Mouse (Mus musculus) lung, postnatal 0 days (tissue): ENCODE data around the gene Gm20517. TPM values are rescaled to one million over a fixed set of nuclear protein-coding genes. Genes with fewer than 3 reads are reported as not detected.

Experiments used
- ATAC-seq: fragments of 200-750 bp; cut with Nextera tagmentation; 2 replicates; pipeline ENCODE4 v1.8.0; 2017; ENCODE audit warnings: moderate library complexity
- DNase-seq: peaks from one replicate; pipeline ENCODE4 v3.0.0-alpha.2; 2016; ENCODE audit warnings: low spot score
- H3K27ac ChIP-seq: fragments of 300-500 bp; sonication (generic); 2 replicates; pipeline ENCODE4 v1.5.1; 2014; ENCODE audit warnings: antibody characterized with exemption, mild to moderate bottlenecking, low read length, mixed read lengths
- H3K27me3 ChIP-seq: fragments of 300-500 bp; sonication (generic); replicated peaks from 2 replicates; pipeline ENCODE4 v1.6.1; 2014; ENCODE audit warnings: low read length, mixed read lengths; ENCODE audit not compliant: insufficient read depth
- H3K36me3 ChIP-seq: fragments of 300-500 bp; sonication (generic); 2 replicates; pipeline ENCODE4 v1.6.1; 2014; ENCODE audit warnings: low read length, mixed read lengths; ENCODE audit not compliant: insufficient read depth
- H3K4me1 ChIP-seq: fragments of 300-500 bp; sonication (generic); 2 replicates; pipeline ENCODE4 v1.6.1; 2014; ENCODE audit warnings: antibody characterized with exemption, low read depth, low read length, mixed read lengths; ENCODE audit not compliant: insufficient read depth
- H3K4me2 ChIP-seq: fragments of 300-500 bp; sonication (generic); replicated peaks from 2 replicates; pipeline ENCODE4 v1.6.1; 2014; ENCODE audit warnings: low read depth, mild to moderate bottlenecking, low read length, moderate library complexity, mixed read lengths
- H3K4me3 ChIP-seq: fragments of 300-500 bp; sonication (generic); 2 replicates; pipeline ENCODE4 v1.5.1; 2014; ENCODE audit warnings: low read depth, low read length
- H3K9ac ChIP-seq: fragments of 300-500 bp; sonication (generic); replicated peaks from 2 replicates; pipeline ENCODE4 v1.6.1; 2014; ENCODE audit warnings: low read depth, mild to moderate bottlenecking
- H3K9me3 ChIP-seq: fragments of 300-500 bp; sonication (generic); 2 replicates; pipeline ENCODE4 v1.6.1; 2016; ENCODE audit warnings: low read length, mixed read lengths
- CTCF ChIP-seq: IDR thresholded peaks from 2 replicates; pipeline ENCODE4 v1.5.1; 2016; ENCODE audit warnings: antibody characterized with exemption, mild to moderate bottlenecking
- EP300 ChIP-seq: IDR thresholded peaks from 2 replicates; pipeline ENCODE4 v1.6.1; 2016; ENCODE audit warnings: antibody characterized with exemption, mild to moderate bottlenecking, control low read depth
- WGBS: fragments of 180-500 bp; shearing (Covaris S2); extraction: QIAGEN DNeasy Blood & Tissue Kit; methylation state at CpG from one replicate; pipeline ENCODE4 v1.1.7; 2014; 5-methylcytosine and 5-hydroxymethylcytosine counted together
- polyA plus RNA-seq: library from polyadenylated mRNA; unstranded; fragments of >200 nt; fragmentation: Nextera tagmentation; extraction: Ambion mirVana; gene quantifications from 2 replicates; pipeline ENCODE4 v1.2.1, GENCODE M21; 2015

Gm20517 gene
- polyA plus RNA-seq, 1 experiment from 2014 or later, result 1.4 TPM

GRCm38 (mm10) chr17:47568951-47569527, 42.4 kb upstream of the Gm20517 start:
- no peak overlapping the region for H3K4me2 ChIP-seq
- no peaks in the 10 kb centered on the region for H3K4me1 ChIP-seq
- TF ChIP-seq CTCF (no peak), EP300 (no peak)
- H3K4me3 ChIP-seq, result no peak overlapping the region
- WGBS, result 82% methylated on average over 10 of the region's 10 CpGs
- H3K9me3 ChIP-seq, result no peaks in the 10 kb centered on the region
- DNase-seq (no peak), ATAC-seq (no peak)
- H3K9ac ChIP-seq, result no peak overlapping the region
- no peaks in the 10 kb centered on the region; the same call in 1 of the 2 replicates for H3K36me3 ChIP-seq
- H3K27ac ChIP-seq, result no peak overlapping the region
- no peaks in the 10 kb centered on the region for H3K27me3 ChIP-seq

DNA sequence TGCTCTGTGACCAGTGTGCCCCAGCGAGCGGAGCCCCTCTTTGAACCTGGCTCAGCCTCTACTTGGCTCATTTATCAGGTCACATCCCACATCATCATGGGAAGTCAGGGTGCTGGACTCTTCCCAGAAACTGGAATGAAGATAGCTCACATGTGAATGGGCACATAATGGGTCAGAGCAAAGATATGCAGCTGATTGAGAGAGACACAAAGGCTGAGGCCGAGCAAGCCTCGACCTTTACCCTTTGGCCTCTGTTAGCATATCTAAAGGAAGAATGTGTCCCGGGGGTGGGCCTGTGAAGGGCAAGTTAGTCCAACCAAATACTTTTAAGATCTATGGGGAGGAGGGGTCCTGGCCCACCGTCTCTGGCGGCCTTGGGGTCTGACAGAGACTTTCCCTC, 39.8 kb upstream of the Gm20517 start:
- Histone ChIP-seq H3K4me1 (no peaks in the 10 kb centered on the region), H3K27me3 (no peaks in the 10 kb centered on the region), H3K4me3 (no peak overlapping the region), H3K27ac (no peak overlapping the region), H3K9me3 (no peaks in the 10 kb centered on the region), H3K9ac (no peak overlapping the region), H3K4me2 (no peak overlapping the region), H3K36me3 (no peaks in the 10 kb centered on the region; the same call in 1 of the 2 replicates)
- ATAC-seq, result no peak
- TF ChIP-seq CTCF (no peak), EP300 (no peak)
- DNase-seq, result no peak
- WGBS, result 60% methylated on average over 7 of the region's 7 CpGs

DNA sequence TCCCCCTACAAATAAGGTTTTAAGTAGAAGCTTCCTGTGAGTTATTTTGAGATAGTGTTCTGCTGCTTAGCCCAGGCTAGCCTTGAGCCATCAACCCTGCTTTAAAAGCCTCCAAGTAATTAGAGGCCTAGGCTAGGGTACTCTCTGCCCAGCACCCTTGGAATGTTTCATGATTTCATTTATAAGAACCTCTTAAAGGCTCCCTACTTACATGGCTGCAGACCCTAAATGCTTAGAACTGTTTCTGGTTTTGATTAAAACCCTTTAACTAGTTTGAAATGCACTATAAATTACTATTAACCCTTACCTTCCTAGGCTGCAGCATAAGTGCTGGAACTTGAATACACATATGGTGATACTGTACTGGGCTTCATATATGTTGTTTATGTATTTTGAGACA, 39.0 kb upstream of the Gm20517 start:
- Histone ChIP-seq H3K9ac (no peak overlapping the region), H3K4me3 (no peak overlapping the region), H3K27ac (no peak overlapping the region), H3K36me3 (no peaks in the 10 kb centered on the region; the same call in 1 of the 2 replicates), H3K4me2 (no peak overlapping the region), H3K27me3 (no peaks in the 10 kb centered on the region), H3K9me3 (no peaks in the 10 kb centered on the region), H3K4me1 (no peaks in the 10 kb centered on the region)
- TF ChIP-seq CTCF, result no peak
- TF ChIP-seq EP300, result no peak
- no peak for ATAC-seq
- DNase-seq, result no peak

GRCm38 (mm10) chr17:47574028-47574427, 37.4 kb upstream of the Gm20517 start:
- Histone ChIP-seq H3K27ac (peak overlapping the region; percentile 39; the same call in 1 of the 2 replicates), H3K36me3 (peaks cover 3% of the 10 kb centered on the region; the same call in 1 of the 2 replicates), H3K27me3 (no peaks in the 10 kb centered on the region), H3K4me1 (no peaks in the 10 kb centered on the region), H3K4me2 (no peak overlapping the region), H3K4me3 (no peak overlapping the region), H3K9me3 (no peaks in the 10 kb centered on the region), H3K9ac (no peak overlapping the region)
- peak; percentile 94 for ATAC-seq
- TF ChIP-seq CTCF (no peak), EP300 (peak; percentile 80)
- WGBS, result 56% methylated on average over 8 of the region's 8 CpGs
- DNase-seq, result peak; percentile 87

- Histone ChIP-seq H3K27me3 (no peaks in the 10 kb centered on the region), H3K4me3 (no peak overlapping the region), H3K9me3 (no peaks in the 10 kb centered on the region), H3K36me3 (peaks cover 7% of the 10 kb centered on the region; the same call in 1 of the 2 replicates), H3K9ac (no peak overlapping the region), H3K4me2 (no peak overlapping the region), H3K27ac (peak overlapping the region; percentile 39; the same call in 1 of the 2 replicates), H3K4me1 (no peaks in the 10 kb centered on the region)
- 47% methylated on average over 8 of the region's 11 CpGs for WGBS
- ATAC-seq (no peak), DNase-seq (no peak)
- no peak for TF ChIP-seq CTCF
- TF ChIP-seq EP300, result no peak
Observed at GRCm38 (mm10) chr17:47574830-47575229, 36.6 kb upstream of the Gm20517 start.

DNA sequence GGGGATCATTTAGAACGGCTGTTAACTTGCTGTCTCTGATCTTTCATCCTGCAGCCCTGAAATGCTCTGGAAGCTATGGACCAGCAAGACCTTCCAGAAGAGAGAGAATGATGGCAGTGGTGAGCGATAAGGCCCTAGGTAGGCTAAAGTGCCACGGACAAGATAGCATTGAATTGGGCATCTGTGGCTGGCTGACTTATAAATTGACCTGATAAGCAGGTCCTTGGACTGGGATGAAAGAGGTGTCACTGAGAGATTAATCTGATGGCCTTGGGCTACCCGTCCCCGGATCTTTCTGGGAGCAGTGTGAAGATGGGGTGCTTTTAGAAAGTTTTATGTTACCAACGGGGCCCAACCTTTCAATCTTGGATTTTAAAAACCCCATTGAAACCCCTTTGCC, 32.7 kb upstream of the Gm20517 start:
- Histone ChIP-seq H3K9me3 (no peaks in the 10 kb centered on the region), H3K27ac (no peak overlapping the region), H3K36me3 (0 out of 2 replicates have a peak, but pooled peaks cover 7% of the 10 kb centered on the region), H3K4me3 (no peak overlapping the region), H3K4me2 (no peak overlapping the region), H3K27me3 (no peaks in the 10 kb centered on the region), H3K9ac (no peak overlapping the region), H3K4me1 (no peaks in the 10 kb centered on the region)
- ATAC-seq (no peak), DNase-seq (no peak)
- no peak for TF ChIP-seq EP300
- TF ChIP-seq CTCF, result no peak
- WGBS, result 80% methylated on average over 6 of the region's 6 CpGs
